Mouse (Mus musculus) cerebellum, adult (tissue): ENCODE data around the gene Shpk.

Experiments
- ATAC-seq: cut with Nextera tagmentation; 2 replicates; pipeline ENCODE4 v1.9.2; 2017; ENCODE audit warnings: mild to moderate bottlenecking, moderate library complexity, mixed read lengths; ENCODE audit not compliant: insufficient number of reproducible peaks, low FRiP score, low TSS enrichment

The Shpk gene

DNA sequence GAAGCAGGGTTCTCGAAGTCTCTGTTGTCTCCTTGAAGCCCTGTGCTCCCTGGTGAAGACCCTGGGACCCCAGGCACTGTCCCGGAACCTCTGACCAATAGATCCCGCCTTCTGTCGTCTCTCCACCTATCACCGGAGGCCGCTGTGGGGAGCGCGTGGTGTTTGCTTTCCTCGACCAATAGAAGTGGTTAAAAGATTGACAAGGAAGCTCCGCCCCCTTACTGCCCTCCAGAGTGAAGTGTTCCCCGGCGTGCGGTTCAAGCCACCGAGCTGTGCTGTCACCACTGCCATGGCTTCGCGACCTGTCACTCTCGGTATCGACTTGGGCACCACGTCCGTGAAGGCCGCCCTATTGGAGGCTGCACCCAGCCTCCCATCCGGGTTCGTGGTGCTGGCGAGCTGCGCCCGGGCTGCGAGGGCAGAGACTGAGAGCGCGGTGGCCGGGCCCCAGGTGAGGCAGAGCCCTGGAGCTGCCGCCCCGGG is at the start of gene Shpk:
TSS of gene Shpk (plus strand) at position 231 of the 483 bp plus-strand sequence.
- ATAC-seq, result peak; percentile 98

GRCm38 (mm10) chr11:73155071-73155470 is 44.2 kb upstream of the Shpk start:
- ATAC-seq, result no peak

GRCm38 (mm10) chr11:73159957-73160810 is 39.1 kb upstream of the Shpk start, which contains the start of gene P2rx5:
P2rx5 (plus strand) TSS chr11:73160421.
- peak; percentile 49; the same call in 1 of the 2 replicates for ATAC-seq

DNA sequence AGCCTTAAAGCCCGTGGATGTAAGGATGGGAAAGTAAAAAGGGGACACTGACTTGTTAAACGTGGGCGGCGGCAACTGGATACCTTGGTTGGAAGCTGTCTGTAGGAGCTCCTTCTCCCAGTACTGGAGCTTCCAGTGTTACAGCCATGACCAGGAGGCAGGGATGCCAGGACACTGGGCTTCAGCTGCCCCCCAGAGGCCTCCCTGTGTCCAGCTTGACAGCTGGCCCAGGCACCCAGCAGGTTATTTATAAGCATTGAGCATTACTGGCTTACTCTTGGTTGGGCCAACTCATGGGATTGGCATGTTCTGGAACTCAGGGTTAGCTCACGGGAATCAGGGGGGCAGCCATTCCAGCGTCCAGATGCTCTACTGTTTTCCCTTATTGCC is 38.5 kb upstream of the Shpk start:
- ATAC-seq, result no peak

GRCm38 (mm10) chr11:73161616-73162015 is 37.6 kb upstream of the Shpk start:
- ATAC-seq, result no peak

GRCm38 (mm10) chr11:73162284-73162683 is 37.0 kb upstream of the Shpk start:
- ATAC-seq, result no peak

DNA sequence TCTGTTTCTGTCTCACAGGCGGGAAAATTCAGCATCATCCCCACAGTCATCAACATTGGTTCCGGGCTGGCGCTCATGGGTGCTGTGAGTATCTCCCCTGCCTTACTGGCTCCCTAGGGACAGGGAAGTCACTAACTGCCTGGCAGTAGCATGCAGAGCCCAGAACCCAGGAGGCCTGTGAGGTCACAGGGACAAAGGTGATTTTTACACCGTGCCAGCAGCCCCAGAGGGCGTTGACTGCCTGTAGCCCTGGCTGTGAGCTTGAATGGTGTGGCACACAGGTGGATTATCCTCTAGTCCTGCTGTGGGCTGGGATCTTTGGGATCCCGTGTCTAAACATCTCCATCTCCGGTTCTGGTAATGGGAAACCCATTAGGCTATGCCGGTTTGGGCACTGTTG is 31.2 kb upstream of the Shpk start:
- no peak for ATAC-seq

DNA sequence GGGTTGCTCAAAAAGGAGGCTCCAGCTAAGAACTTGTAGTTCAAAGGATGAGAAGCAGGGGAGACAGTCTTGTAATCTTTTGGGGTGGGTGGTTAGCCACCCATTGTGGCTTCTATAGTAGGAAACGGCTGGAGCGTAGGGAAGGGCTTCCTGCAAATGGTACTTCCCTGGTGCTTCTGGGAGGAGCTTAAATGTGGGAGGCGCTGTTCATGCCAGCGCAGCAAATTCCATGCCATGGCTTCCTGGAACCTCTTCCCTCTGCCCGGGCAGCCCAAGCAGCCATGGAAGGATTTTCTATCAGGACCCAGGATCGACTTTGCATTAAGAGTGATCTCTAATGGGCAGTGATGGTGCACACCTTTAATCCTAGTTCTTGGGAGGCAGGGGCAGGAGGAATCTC is 30.7 kb upstream of the Shpk start:
- no peak for ATAC-seq

- ATAC-seq, result no peak
Observed at GRCm38 (mm10) chr11:73169231-73169630, 30.0 kb upstream of the Shpk start.

GRCm38 (mm10) chr11:73172186-73172585 is 27.1 kb upstream of the Shpk start:
- ATAC-seq, result no peak

GRCm38 (mm10) chr11:73175612-73176011 is 23.6 kb upstream of the Shpk start:
- no peak for ATAC-seq

DNA sequence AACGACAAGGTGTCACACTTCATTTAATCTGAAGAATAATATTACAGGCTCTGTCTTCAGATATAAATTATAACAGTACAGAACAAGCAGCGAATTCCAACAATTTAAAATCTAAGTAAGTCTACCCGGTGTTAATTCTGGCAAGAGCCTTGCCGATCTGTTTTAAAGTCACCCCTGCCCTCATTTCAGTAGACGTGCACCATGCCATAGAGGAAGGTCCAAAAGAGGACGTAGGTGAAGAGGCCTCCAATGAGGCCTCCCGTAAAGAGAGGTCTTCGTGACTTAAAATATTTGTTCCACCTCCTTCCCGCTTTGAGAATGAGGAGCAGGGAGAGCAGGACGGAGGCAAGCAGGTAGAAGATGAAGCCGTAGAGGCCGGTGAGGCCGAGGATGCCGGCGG is 23.1 kb upstream of the Shpk start:
- ATAC-seq, result no peak

DNA sequence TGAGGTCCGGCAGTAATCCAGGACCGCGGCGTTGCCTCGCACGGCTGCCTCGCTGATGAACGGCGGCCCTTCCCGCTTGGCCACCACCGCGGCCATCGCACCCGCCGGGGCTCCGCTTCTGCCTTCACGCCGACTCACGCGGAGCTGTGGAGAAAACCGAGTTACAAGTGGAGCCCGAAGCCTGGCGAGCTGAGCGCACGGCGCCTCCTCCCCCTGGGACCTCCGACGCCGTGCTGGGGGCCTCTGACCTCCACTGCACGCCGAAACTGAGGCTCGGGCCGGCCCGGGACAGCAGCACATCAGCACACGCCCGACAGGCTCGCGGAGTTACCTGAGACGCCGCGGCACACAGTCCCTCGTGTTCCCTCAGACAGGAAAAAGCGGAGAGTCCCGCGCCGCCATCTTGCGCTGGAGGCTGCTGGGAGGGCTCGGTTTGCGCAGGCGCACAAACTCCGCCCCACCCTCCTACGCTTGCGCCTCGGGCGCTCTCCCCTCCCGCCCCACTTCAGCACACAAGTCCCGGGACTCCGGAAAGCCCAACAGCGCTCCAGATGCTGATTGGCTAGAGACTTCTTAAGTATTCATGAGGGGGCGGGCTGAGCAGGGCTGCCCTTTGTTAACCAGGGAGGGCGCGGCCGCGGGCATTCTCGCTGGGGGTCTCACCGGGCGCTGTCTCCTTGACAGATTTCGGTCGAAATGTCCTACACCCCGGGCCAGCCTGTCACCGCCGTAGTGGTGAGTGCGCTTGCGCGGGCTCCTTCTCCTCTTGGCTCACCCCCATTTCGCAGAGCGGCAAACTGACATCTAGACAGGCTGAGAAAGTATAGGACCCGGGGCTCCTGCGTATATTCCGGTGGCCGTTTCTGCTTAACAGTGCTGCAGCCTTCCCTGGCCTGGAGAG is 22.4 kb upstream of the Shpk start, which contains the start of the genes Emc6 and Tax1bp3:
TSS of gene Emc6 (minus strand) at position 430 of the 901 bp plus-strand sequence.
TSS of gene Tax1bp3 (plus strand) at position 476 of the 901 bp plus-strand sequence.
- peak; percentile 96 for ATAC-seq

DNA sequence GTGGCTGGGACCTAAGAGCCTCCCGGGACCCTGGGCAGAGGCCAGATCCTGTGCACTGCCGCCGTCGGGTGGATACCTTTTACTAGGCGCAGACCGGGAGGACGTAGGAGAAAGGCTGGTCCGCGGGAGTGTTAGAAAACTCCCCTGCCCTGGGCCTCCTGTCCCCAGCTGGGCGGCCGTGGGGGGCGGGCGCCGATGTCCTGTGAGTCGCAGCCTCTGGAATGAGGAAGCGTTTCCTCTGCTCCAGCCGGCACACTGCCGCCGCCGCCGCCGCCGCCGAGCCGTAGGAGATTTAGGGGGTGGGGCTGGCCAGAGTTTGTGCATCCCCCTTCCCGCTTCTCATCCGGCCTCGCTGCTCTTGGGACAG is 21.8 kb upstream of the Shpk start:
- no peak for ATAC-seq

GRCm38 (mm10) chr11:73177895-73178294 is 21.4 kb upstream of the Shpk start:
- ATAC-seq, result no peak

GRCm38 (mm10) chr11:73185872-73186615 is 13.2 kb upstream of the Shpk start:
- ATAC-seq, result no peak

GRCm38 (mm10) chr11:73187231-73187630 is 12.0 kb upstream of the Shpk start:
- ATAC-seq, result no peak

GRCm38 (mm10) chr11:73193047-73193446 is 6.2 kb upstream of the Shpk start:
- ATAC-seq, result peak; percentile 84

- ATAC-seq, result no peak
Observed at GRCm38 (mm10) chr11:73194444-73194843, 4.8 kb upstream of the Shpk start.

GRCm38 (mm10) chr11:73198190-73198589 is 1.1 kb upstream of the Shpk start:
- no peak for ATAC-seq
